Mouse (Mus musculus): Measurements from ENCODE around the gene Ccdc83. TPM values are rescaled to one million over a fixed set of nuclear protein-coding genes. Genes with fewer than 3 reads are reported as not detected.

Gene Ccdc83
- polyA plus RNA-seq, 1 experiment from 2014 or later, result not detected

- Histone ChIP-seq H3K4me3 (ENCODE audit: low read depth, low read length) (no peak overlapping the region), H3K36me3 (ENCODE audit: control insufficient read depth, insufficient read depth, low read length) (peaks cover 33% of the 10 kb centered on the region), H3K27me3 (replicated peaks; ENCODE audit: control insufficient read depth, insufficient read depth, low read length) (no peaks in the 10 kb centered on the region), H3K9ac (ENCODE audit: low read length) (no peak overlapping the region), H3K27ac (ENCODE audit: low read depth) (no peak overlapping the region), H3K4me2 (ENCODE audit: low read length) (no peak overlapping the region), H3K4me1 (replicated peaks; ENCODE audit: control insufficient read depth, insufficient read depth, low read length) (peaks cover 4% of the 10 kb centered on the region; the same call in 1 of the 2 replicates), H3K9me3 (ENCODE audit: control insufficient read depth, low read length) (no peaks in the 10 kb centered on the region)
- WGBS, result 95% methylated on average over 2 of the region's 2 CpGs
- DNase-seq (ENCODE audit: low spot score) (no peak), ATAC-seq (replicated peaks; ENCODE audit: low FRiP score, low TSS enrichment, low read depth) (no peak)
Observed at GRCm38 (mm10) chr7:90210116-90210515, 55.5 kb downstream of the Ccdc83 start.

GRCm38 (mm10) chr7:90203914-90204313 lies 61.7 kb downstream of the Ccdc83 start:
- ATAC-seq (replicated peaks; ENCODE audit: low FRiP score, low TSS enrichment, low read depth), result no peak
- Histone ChIP-seq H3K9me3 (ENCODE audit: control insufficient read depth, low read length) (no peaks in the 10 kb centered on the region), H3K4me1 (replicated peaks; ENCODE audit: control insufficient read depth, insufficient read depth, low read length) (peaks cover 4% of the 10 kb centered on the region; the same call in 1 of the 2 replicates), H3K4me3 (ENCODE audit: low read depth, low read length) (no peak overlapping the region), H3K4me2 (ENCODE audit: low read length) (no peak overlapping the region), H3K27me3 (replicated peaks; ENCODE audit: control insufficient read depth, insufficient read depth, low read length) (no peaks in the 10 kb centered on the region), H3K27ac (ENCODE audit: low read depth) (no peak overlapping the region), H3K36me3 (ENCODE audit: control insufficient read depth, insufficient read depth, low read length) (peaks cover 55% of the 10 kb centered on the region), H3K9ac (ENCODE audit: low read length) (no peak overlapping the region)
- 96% methylated on average over 2 of the region's 2 CpGs for WGBS
- no peak for DNase-seq (ENCODE audit: low spot score)

- H3K9me3 ChIP-seq (ENCODE audit: control insufficient read depth, low read length), result no peaks in the 10 kb centered on the region
- no peak overlapping the region for H3K4me2 ChIP-seq (ENCODE audit: low read length)
- peaks cover 4% of the 10 kb centered on the region; the same call in 1 of the 2 replicates for H3K4me1 ChIP-seq (replicated peaks; ENCODE audit: control insufficient read depth, insufficient read depth, low read length)
- no peaks in the 10 kb centered on the region for H3K27me3 ChIP-seq (replicated peaks; ENCODE audit: control insufficient read depth, insufficient read depth, low read length)
- no peak overlapping the region for H3K4me3 ChIP-seq (ENCODE audit: low read depth, low read length)
- H3K36me3 ChIP-seq (ENCODE audit: control insufficient read depth, insufficient read depth, low read length), result peaks cover 52% of the 10 kb centered on the region
- H3K9ac ChIP-seq (ENCODE audit: low read length), result no peak overlapping the region
- no peak for DNase-seq (ENCODE audit: low spot score)
- H3K27ac ChIP-seq (ENCODE audit: low read depth), result no peak overlapping the region
- ATAC-seq (replicated peaks; ENCODE audit: low FRiP score, low TSS enrichment, low read depth), result no peak
- WGBS, result 54% methylated on average over 2 of the region's 2 CpGs
Observed at GRCm38 (mm10) chr7:90201877-90202465, 63.6 kb downstream of the Ccdc83 start.

- no peak overlapping the region for H3K27ac ChIP-seq (ENCODE audit: low read depth)
- ATAC-seq (replicated peaks; ENCODE audit: low FRiP score, low TSS enrichment, low read depth) (no peak), DNase-seq (ENCODE audit: low spot score) (no peak)
- no peaks in the 10 kb centered on the region for H3K9me3 ChIP-seq (ENCODE audit: control insufficient read depth, low read length)
- no peak overlapping the region for H3K4me2 ChIP-seq (ENCODE audit: low read length)
- H3K4me3 ChIP-seq (ENCODE audit: low read depth, low read length), result no peak overlapping the region
- 89% methylated on average over 5 of the region's 5 CpGs for WGBS
- H3K27me3 ChIP-seq (replicated peaks; ENCODE audit: control insufficient read depth, insufficient read depth, low read length), result no peaks in the 10 kb centered on the region
- no peaks in the 10 kb centered on the region for H3K4me1 ChIP-seq (replicated peaks; ENCODE audit: control insufficient read depth, insufficient read depth, low read length)
- H3K9ac ChIP-seq (ENCODE audit: low read length), result no peak overlapping the region
- peaks cover 58% of the 10 kb centered on the region for H3K36me3 ChIP-seq (ENCODE audit: control insufficient read depth, insufficient read depth, low read length)
Observed at GRCm38 (mm10) chr7:90200251-90200650, 65.3 kb downstream of the Ccdc83 start.

- no peak for ATAC-seq (replicated peaks; ENCODE audit: low FRiP score, low TSS enrichment, low read depth)
- 82% methylated on average over 1 of the region's 1 CpGs for WGBS
- Histone ChIP-seq H3K4me3 (ENCODE audit: low read depth, low read length) (no peak overlapping the region), H3K4me1 (replicated peaks; ENCODE audit: control insufficient read depth, insufficient read depth, low read length) (no peaks in the 10 kb centered on the region), H3K9me3 (ENCODE audit: control insufficient read depth, low read length) (no peaks in the 10 kb centered on the region), H3K4me2 (ENCODE audit: low read length) (no peak overlapping the region), H3K9ac (ENCODE audit: low read length) (no peak overlapping the region), H3K36me3 (ENCODE audit: control insufficient read depth, insufficient read depth, low read length) (peaks cover 60% of the 10 kb centered on the region), H3K27me3 (replicated peaks; ENCODE audit: control insufficient read depth, insufficient read depth, low read length) (no peaks in the 10 kb centered on the region), H3K27ac (ENCODE audit: low read depth) (no peak overlapping the region)
- DNase-seq (ENCODE audit: low spot score), result no peak
Observed at GRCm38 (mm10) chr7:90180635-90181034, 84.9 kb downstream of the Ccdc83 start.

- H3K9ac ChIP-seq (ENCODE audit: low read length), result no peak overlapping the region
- no peaks in the 10 kb centered on the region for H3K4me1 ChIP-seq (replicated peaks; ENCODE audit: control insufficient read depth, insufficient read depth, low read length)
- ATAC-seq (replicated peaks; ENCODE audit: low FRiP score, low TSS enrichment, low read depth), result no peak
- no peaks in the 10 kb centered on the region for H3K27me3 ChIP-seq (replicated peaks; ENCODE audit: control insufficient read depth, insufficient read depth, low read length)
- peaks cover 71% of the 10 kb centered on the region for H3K36me3 ChIP-seq (ENCODE audit: control insufficient read depth, insufficient read depth, low read length)
- no peak overlapping the region for H3K4me3 ChIP-seq (ENCODE audit: low read depth, low read length)
- WGBS, result 81% methylated on average over 2 of the region's 2 CpGs
- H3K27ac ChIP-seq (ENCODE audit: low read depth), result no peak overlapping the region
- no peak overlapping the region for H3K4me2 ChIP-seq (ENCODE audit: low read length)
- no peaks in the 10 kb centered on the region for H3K9me3 ChIP-seq (ENCODE audit: control insufficient read depth, low read length)
- no peak for DNase-seq (ENCODE audit: low spot score)
Observed at GRCm38 (mm10) chr7:90175576-90175975, 90.0 kb downstream of the Ccdc83 start.

Other genes starting within 250 kb of the Ccdc83 start
- 43.6 and 46.6 TPM in 2 replicates for gene Picalm, start 135.6 kb downstream of the Ccdc83 start, polyA plus RNA-seq (2014; fragmentation: Nextera tagmentation; extraction: Ambion mirVana)
- gene Sytl2, start 36.5 kb upstream of the Ccdc83 start, polyA plus RNA-seq (2014; fragmentation: Nextera tagmentation; extraction: Ambion mirVana), result 8.8 and 9.1 TPM in 2 replicates
- gene Ccdc89, start 160.8 kb upstream of the Ccdc83 start, polyA plus RNA-seq (2014; fragmentation: Nextera tagmentation; extraction: Ambion mirVana), result 1.3 and 1.6 TPM in 2 replicates
- 38.2 and 43.7 TPM in 2 replicates for gene Crebzf, start 177.0 kb upstream of the Ccdc83 start, polyA plus RNA-seq (2014; fragmentation: Nextera tagmentation; extraction: Ambion mirVana)
- 118 and 124 TPM in 2 replicates for gene Tmem126a, start 191.5 kb upstream of the Ccdc83 start, polyA plus RNA-seq (2014; fragmentation: Nextera tagmentation; extraction: Ambion mirVana)
- gene Tmem126b, start 210.2 kb upstream of the Ccdc83 start, polyA plus RNA-seq (2014; fragmentation: Nextera tagmentation; extraction: Ambion mirVana), result 29.1 and 34.4 TPM in 2 replicates
- 6.3 and 9.1 TPM in 2 replicates for gene Dlg2, start 210.9 kb upstream of the Ccdc83 start, polyA plus RNA-seq (2014; fragmentation: Nextera tagmentation; extraction: Ambion mirVana)